Mouse (Mus musculus) ES-Bruce4 (cell line): Measurements from ENCODE around the gene Apaf1.

Experiments used
- CTCF ChIP-seq: IDR thresholded peaks from one replicate; pipeline ENCODE4 v1.8.1; 2011; ENCODE audit warnings: low read depth, low read length
- EP300 ChIP-seq: IDR thresholded peaks from 2 replicates; pipeline ENCODE4 v1.6.1; 2011; ENCODE audit warnings: low read depth, low read length; ENCODE audit not compliant: insufficient read depth

GRCm38 (mm10) chr10:91027468-91027867 lies 55.1 kb downstream of the Apaf1 start:
- TF ChIP-seq CTCF (no peak), EP300 (no peak)
